Mouse (Mus musculus): ENCODE measurements around the gene Camta2.

GRCm38 (mm10) chr11:70724706-70725105, 36.8 kb upstream of the Camta2 start:
- TF ChIP-seq CTCF (conservative IDR thresholded peaks at IDR 0.05; ENCODE audit: low read length) (no peak), POU5F1 (IDR thresholded peaks at IDR 0.05; ENCODE audit: borderline replicate concordance, low read length) (no peak), NANOG (IDR thresholded peaks at IDR 0.05; ENCODE audit: borderline replicate concordance, low read length) (no peak)

Data from E14TG2a.4 (cell line).